Mouse (Mus musculus): ENCODE data around the gene Cblc. TPM values are rescaled to one million over a fixed set of nuclear protein-coding genes. Genes with fewer than 3 reads are reported as not detected.
A peak's percentile ranks its signal among the peaks of the same experiment; 100 is the strongest.

The Cblc gene
- polyA plus RNA-seq, 1 experiment: not detected

- Histone ChIP-seq H3K36me3 (replicated peaks; ENCODE audit: low read length) (peaks cover 37% of the 10 kb centered on the region), H3K9me3 (no peaks in the 10 kb centered on the region), H3K27me3 (replicated peaks) (no peaks in the 10 kb centered on the region), H3K4me1 (peaks cover 90% of the 10 kb centered on the region), H3K4me3 (replicated peaks) (peak overlapping the region; percentile 93)
- no peak for TF ChIP-seq FLI1 (IDR thresholded peaks at IDR 0.05; ENCODE audit: low read length)
- no peak for TF ChIP-seq GATA1 (IDR thresholded peaks at IDR 0.05; ENCODE audit: borderline replicate concordance, low read length)
Measured at GRCm38 (mm10) chr7:19820347-19821048, 23.9 kb upstream of the Cblc start.

- H3K27me3 ChIP-seq (replicated peaks): no peaks in the 10 kb centered on the region
- H3K4me3 ChIP-seq (replicated peaks): peak overlapping the region; percentile 91
- H3K9me3 ChIP-seq: no peaks in the 10 kb centered on the region
- H3K4me1 ChIP-seq: peaks cover 90% of the 10 kb centered on the region
- TF ChIP-seq GATA1 (IDR thresholded peaks at IDR 0.05; ENCODE audit: borderline replicate concordance, low read length) (no peak), FLI1 (IDR thresholded peaks at IDR 0.05; ENCODE audit: low read length) (no peak)
- H3K36me3 ChIP-seq (replicated peaks; ENCODE audit: low read length): peaks cover 53% of the 10 kb centered on the region
Measured at GRCm38 (mm10) chr7:19818875-19819274, 22.3 kb upstream of the Cblc start.

- Histone ChIP-seq H3K4me1 (peaks cover 90% of the 10 kb centered on the region), H3K36me3 (replicated peaks; ENCODE audit: low read length) (peaks cover 57% of the 10 kb centered on the region), H3K9me3 (no peaks in the 10 kb centered on the region), H3K4me3 (replicated peaks) (peak overlapping the region; percentile 91), H3K27me3 (replicated peaks) (no peaks in the 10 kb centered on the region)
- no peak for TF ChIP-seq GATA1 (IDR thresholded peaks at IDR 0.05; ENCODE audit: borderline replicate concordance, low read length)
- no peak for TF ChIP-seq FLI1 (IDR thresholded peaks at IDR 0.05; ENCODE audit: low read length)
Measured at GRCm38 (mm10) chr7:19818440-19818839, 21.8 kb upstream of the Cblc start.

GRCm38 (mm10) chr7:19817382-19818105 is 20.9 kb upstream of the Cblc start:
- H3K4me3 ChIP-seq (replicated peaks): peak overlapping the region; percentile 91
- no peaks in the 10 kb centered on the region for H3K9me3 ChIP-seq
- H3K27me3 ChIP-seq (replicated peaks): no peaks in the 10 kb centered on the region
- H3K36me3 ChIP-seq (replicated peaks; ENCODE audit: low read length): peaks cover 66% of the 10 kb centered on the region
- peaks cover 91% of the 10 kb centered on the region for H3K4me1 ChIP-seq
- no peak for TF ChIP-seq GATA1 (IDR thresholded peaks at IDR 0.05; ENCODE audit: borderline replicate concordance, low read length)
- TF ChIP-seq FLI1 (IDR thresholded peaks at IDR 0.05; ENCODE audit: low read length): no peak

- Histone ChIP-seq H3K4me1 (peaks cover 89% of the 10 kb centered on the region), H3K9me3 (no peaks in the 10 kb centered on the region), H3K27me3 (replicated peaks) (no peaks in the 10 kb centered on the region), H3K36me3 (replicated peaks; ENCODE audit: low read length) (peaks cover 78% of the 10 kb centered on the region), H3K4me3 (replicated peaks) (peak overlapping the region; percentile 91)
- TF ChIP-seq FLI1 (IDR thresholded peaks at IDR 0.05; ENCODE audit: low read length) (no peak), GATA1 (IDR thresholded peaks at IDR 0.05; ENCODE audit: borderline replicate concordance, low read length) (no peak)
Measured at GRCm38 (mm10) chr7:19816224-19816771, 19.7 kb upstream of the Cblc start.

- Histone ChIP-seq H3K4me3 (replicated peaks) (peak overlapping the region; percentile 91), H3K27me3 (replicated peaks) (no peaks in the 10 kb centered on the region), H3K36me3 (replicated peaks; ENCODE audit: low read length) (peaks cover 80% of the 10 kb centered on the region), H3K9me3 (no peaks in the 10 kb centered on the region), H3K4me1 (peaks cover 86% of the 10 kb centered on the region)
- no peak for TF ChIP-seq FLI1 (IDR thresholded peaks at IDR 0.05; ENCODE audit: low read length)
- TF ChIP-seq GATA1 (IDR thresholded peaks at IDR 0.05; ENCODE audit: borderline replicate concordance, low read length): no peak
Measured at GRCm38 (mm10) chr7:19815296-19816223, 19.0 kb upstream of the Cblc start.

- H3K27me3 ChIP-seq (replicated peaks): no peaks in the 10 kb centered on the region
Measured at GRCm38 (mm10) chr7:19813579-19814122, 17.0 kb upstream of the Cblc start.

GRCm38 (mm10) chr7:19813161-19813560 is 16.6 kb upstream of the Cblc start:
- Histone ChIP-seq H3K4me1 (peaks cover 72% of the 10 kb centered on the region), H3K36me3 (replicated peaks; ENCODE audit: low read length) (peaks cover 81% of the 10 kb centered on the region), H3K9me3 (no peaks in the 10 kb centered on the region), H3K4me3 (replicated peaks) (no peak overlapping the region), H3K27me3 (replicated peaks) (no peaks in the 10 kb centered on the region)
- TF ChIP-seq GATA1 (IDR thresholded peaks at IDR 0.05; ENCODE audit: borderline replicate concordance, low read length) (no peak), FLI1 (IDR thresholded peaks at IDR 0.05; ENCODE audit: low read length) (no peak)

More at GRCm38 (mm10) chr7:19813579-19814122, 17.0 kb upstream of the Cblc start:
- TF ChIP-seq GATA1 (IDR thresholded peaks at IDR 0.05; ENCODE audit: borderline replicate concordance, low read length): no peak
- TF ChIP-seq FLI1 (IDR thresholded peaks at IDR 0.05; ENCODE audit: low read length): no peak
- Histone ChIP-seq H3K9me3 (no peaks in the 10 kb centered on the region), H3K4me1 (peaks cover 75% of the 10 kb centered on the region), H3K4me3 (replicated peaks) (peak overlapping the region; percentile 9), H3K36me3 (replicated peaks; ENCODE audit: low read length) (peaks cover 81% of the 10 kb centered on the region)

GRCm38 (mm10) chr7:19811114-19811513 is 14.5 kb upstream of the Cblc start:
- Histone ChIP-seq H3K9me3 (peaks cover 9% of the 10 kb centered on the region), H3K36me3 (replicated peaks; ENCODE audit: low read length) (peaks cover 92% of the 10 kb centered on the region), H3K4me3 (replicated peaks) (no peak overlapping the region), H3K4me1 (peaks cover 62% of the 10 kb centered on the region), H3K27me3 (replicated peaks) (no peaks in the 10 kb centered on the region)
- TF ChIP-seq FLI1 (IDR thresholded peaks at IDR 0.05; ENCODE audit: low read length) (no peak), GATA1 (IDR thresholded peaks at IDR 0.05; ENCODE audit: borderline replicate concordance, low read length) (no peak)

Data from megakaryocyte, embryonic 14.5 days (primary cell).